Mouse (Mus musculus): ENCODE results near the gene Abcd2. TPM values are rescaled to one million over a fixed set of nuclear protein-coding genes. Genes with fewer than 3 reads are reported as not detected.

The Abcd2 gene
- polyA plus RNA-seq, 1 experiment from 2014 or later, result 10.7 TPM

- WGBS (ENCODE audit: insufficient replicate concordance), result 71% methylated on average over 9 of the region's 9 CpGs
- H3K36me3 ChIP-seq (ENCODE audit: control insufficient read depth, insufficient read depth), result no peaks in the 10 kb centered on the region
- no peak overlapping the region for H3K4me3 ChIP-seq (ENCODE audit: low read depth, low read length)
- no peaks in the 10 kb centered on the region for H3K27me3 ChIP-seq (ENCODE audit: control insufficient read depth, insufficient read depth, low read depth, low read length)
- no peak overlapping the region for H3K9ac ChIP-seq (ENCODE audit: low read depth, low read length)
- no peak overlapping the region for H3K27ac ChIP-seq (ENCODE audit: low read length)
- no peaks in the 10 kb centered on the region for H3K9me3 ChIP-seq (replicated peaks; ENCODE audit: control insufficient read depth, low read length)
- ATAC-seq (ENCODE audit: low read depth), result no peak
- no peak overlapping the region for H3K4me2 ChIP-seq (ENCODE audit: low read depth, low read length)
- H3K4me1 ChIP-seq (ENCODE audit: control insufficient read depth, low read depth, low read length), result no peaks in the 10 kb centered on the region
Measured at GRCm38 (mm10) chr15:91170602-91171328, 20.8 kb downstream of the Abcd2 start.

GRCm38 (mm10) chr15:91167850-91168562 lies 23.6 kb downstream of the Abcd2 start:
- Histone ChIP-seq H3K27ac (ENCODE audit: low read length) (no peak overlapping the region), H3K4me2 (ENCODE audit: low read depth, low read length) (no peak overlapping the region), H3K4me1 (ENCODE audit: control insufficient read depth, low read depth, low read length) (no peaks in the 10 kb centered on the region), H3K9ac (ENCODE audit: low read depth, low read length) (no peak overlapping the region), H3K36me3 (ENCODE audit: control insufficient read depth, insufficient read depth) (no peaks in the 10 kb centered on the region), H3K4me3 (ENCODE audit: low read depth, low read length) (no peak overlapping the region), H3K9me3 (replicated peaks; ENCODE audit: control insufficient read depth, low read length) (no peaks in the 10 kb centered on the region), H3K27me3 (ENCODE audit: control insufficient read depth, insufficient read depth, low read depth, low read length) (no peaks in the 10 kb centered on the region)
- 50% methylated on average over 13 of the region's 13 CpGs for WGBS (ENCODE audit: insufficient replicate concordance)
- peak; percentile 71 for ATAC-seq (ENCODE audit: low read depth)

- no peak overlapping the region for H3K4me3 ChIP-seq (ENCODE audit: low read depth, low read length)
- whole genome bisulfite sequencing (ENCODE audit: insufficient replicate concordance), result 6% methylated on average over 5 of the region's 5 CpGs
- ATAC-seq (ENCODE audit: low read depth), result peak; percentile 57
Measured at GRCm38 (mm10) chr15:91165021-91165420, 26.6 kb downstream of the Abcd2 start.

GRCm38 (mm10) chr15:91163454-91163853 lies 28.1 kb downstream of the Abcd2 start:
- 51% methylated on average over 2 of the region's 2 CpGs for WGBS (ENCODE audit: insufficient replicate concordance)
- Histone ChIP-seq H3K9ac (ENCODE audit: low read depth, low read length) (no peak overlapping the region), H3K27ac (ENCODE audit: low read length) (no peak overlapping the region), H3K9me3 (replicated peaks; ENCODE audit: control insufficient read depth, low read length) (no peaks in the 10 kb centered on the region), H3K4me1 (ENCODE audit: control insufficient read depth, low read depth, low read length) (no peaks in the 10 kb centered on the region), H3K36me3 (ENCODE audit: control insufficient read depth, insufficient read depth) (no peaks in the 10 kb centered on the region), H3K4me3 (ENCODE audit: low read depth, low read length) (no peak overlapping the region), H3K4me2 (ENCODE audit: low read depth, low read length) (no peak overlapping the region), H3K27me3 (ENCODE audit: control insufficient read depth, insufficient read depth, low read depth, low read length) (no peaks in the 10 kb centered on the region)
- ATAC-seq (ENCODE audit: low read depth), result no peak

More at GRCm38 (mm10) chr15:91165021-91165420, 26.6 kb downstream of the Abcd2 start:
- H3K9ac ChIP-seq (ENCODE audit: low read depth, low read length), result no peak overlapping the region
- H3K27me3 ChIP-seq (ENCODE audit: control insufficient read depth, insufficient read depth, low read depth, low read length), result no peaks in the 10 kb centered on the region
- no peak overlapping the region for H3K4me2 ChIP-seq (ENCODE audit: low read depth, low read length)
- H3K4me1 ChIP-seq (ENCODE audit: control insufficient read depth, low read depth, low read length), result no peaks in the 10 kb centered on the region
- H3K27ac ChIP-seq (ENCODE audit: low read length), result no peak overlapping the region
- no peaks in the 10 kb centered on the region for H3K9me3 ChIP-seq (replicated peaks; ENCODE audit: control insufficient read depth, low read length)
- H3K36me3 ChIP-seq (ENCODE audit: control insufficient read depth, insufficient read depth), result no peaks in the 10 kb centered on the region

GRCm38 (mm10) chr15:91161153-91161552 lies 30.4 kb downstream of the Abcd2 start:
- no peak for ATAC-seq (ENCODE audit: low read depth)
- WGBS (ENCODE audit: insufficient replicate concordance), result 54% methylated on average over 5 of the region's 5 CpGs
- H3K9me3 ChIP-seq (replicated peaks; ENCODE audit: control insufficient read depth, low read length), result no peaks in the 10 kb centered on the region
- no peaks in the 10 kb centered on the region for H3K27me3 ChIP-seq (ENCODE audit: control insufficient read depth, insufficient read depth, low read depth, low read length)
- H3K4me2 ChIP-seq (ENCODE audit: low read depth, low read length), result no peak overlapping the region
- no peak overlapping the region for H3K4me3 ChIP-seq (ENCODE audit: low read depth, low read length)
- no peaks in the 10 kb centered on the region for H3K4me1 ChIP-seq (ENCODE audit: control insufficient read depth, low read depth, low read length)
- no peak overlapping the region for H3K9ac ChIP-seq (ENCODE audit: low read depth, low read length)
- no peak overlapping the region for H3K27ac ChIP-seq (ENCODE audit: low read length)
- peaks cover 4% of the 10 kb centered on the region; the same call in 1 of the 2 replicates for H3K36me3 ChIP-seq (ENCODE audit: control insufficient read depth, insufficient read depth)

DNA sequence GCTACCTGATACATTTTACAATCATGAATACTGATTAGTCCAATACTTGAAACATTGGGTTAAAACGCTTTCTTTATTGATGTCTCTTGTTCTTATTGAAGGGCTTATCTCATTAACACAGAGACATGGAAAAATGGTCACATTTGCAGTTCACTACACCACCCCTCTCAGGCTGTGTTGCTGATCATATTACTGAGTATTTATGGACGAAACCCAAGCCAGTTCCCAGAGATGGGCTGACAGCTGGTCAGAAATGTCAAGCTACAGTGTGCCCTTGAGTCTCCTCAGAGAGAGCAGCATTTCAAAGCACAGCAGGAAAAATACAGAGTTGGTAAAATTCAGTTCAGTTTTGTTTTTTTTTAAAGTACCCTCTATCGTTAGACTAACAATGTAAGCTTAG lies 38.3 kb downstream of the Abcd2 start:
- H3K4me3 ChIP-seq (ENCODE audit: low read depth, low read length), result no peak overlapping the region
- no peak overlapping the region for H3K9ac ChIP-seq (ENCODE audit: low read depth, low read length)
- H3K4me2 ChIP-seq (ENCODE audit: low read depth, low read length), result no peak overlapping the region
- no peak overlapping the region for H3K27ac ChIP-seq (ENCODE audit: low read length)
- no peaks in the 10 kb centered on the region for H3K4me1 ChIP-seq (ENCODE audit: control insufficient read depth, low read depth, low read length)
- WGBS (ENCODE audit: insufficient replicate concordance), result 55% methylated on average over 3 of the region's 3 CpGs
- peaks cover 10% of the 10 kb centered on the region for H3K36me3 ChIP-seq (ENCODE audit: control insufficient read depth, insufficient read depth)
- ATAC-seq (ENCODE audit: low read depth), result no peak
- H3K9me3 ChIP-seq (replicated peaks; ENCODE audit: control insufficient read depth, low read length), result no peaks in the 10 kb centered on the region
- H3K27me3 ChIP-seq (ENCODE audit: control insufficient read depth, insufficient read depth, low read depth, low read length), result no peaks in the 10 kb centered on the region

DNA sequence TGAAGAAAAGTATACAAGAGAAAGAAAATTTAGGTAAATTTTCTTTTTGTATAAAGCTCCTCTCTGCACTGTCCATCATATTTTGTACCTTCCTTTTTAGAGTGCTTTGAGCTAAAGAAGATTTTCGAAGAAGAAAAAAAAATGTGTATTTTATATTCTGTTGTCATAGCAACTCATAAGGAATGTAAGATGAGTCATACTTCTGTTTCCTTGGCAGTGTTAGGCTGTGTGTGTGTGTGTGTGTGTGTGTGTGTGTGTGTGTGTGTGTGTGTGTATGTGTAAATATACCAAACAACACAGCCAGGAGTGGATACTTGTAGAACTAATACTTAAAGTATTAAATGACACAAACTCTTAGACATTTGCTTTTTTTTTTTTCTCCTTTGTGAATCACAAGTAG lies 39.0 kb downstream of the Abcd2 start:
- Histone ChIP-seq H3K9me3 (replicated peaks; ENCODE audit: control insufficient read depth, low read length) (no peaks in the 10 kb centered on the region), H3K27ac (ENCODE audit: low read length) (no peak overlapping the region), H3K27me3 (ENCODE audit: control insufficient read depth, insufficient read depth, low read depth, low read length) (no peaks in the 10 kb centered on the region), H3K4me2 (ENCODE audit: low read depth, low read length) (no peak overlapping the region), H3K9ac (ENCODE audit: low read depth, low read length) (no peak overlapping the region), H3K4me1 (ENCODE audit: control insufficient read depth, low read depth, low read length) (no peaks in the 10 kb centered on the region), H3K4me3 (ENCODE audit: low read depth, low read length) (no peak overlapping the region), H3K36me3 (ENCODE audit: control insufficient read depth, insufficient read depth) (peaks cover 10% of the 10 kb centered on the region)
- ATAC-seq (ENCODE audit: low read depth), result no peak
- WGBS (ENCODE audit: insufficient replicate concordance), result 45% methylated on average over 1 of the region's 1 CpGs

- no peak overlapping the region for H3K9ac ChIP-seq (ENCODE audit: low read depth, low read length)
- ATAC-seq (ENCODE audit: low read depth), result no peak
- no peaks in the 10 kb centered on the region for H3K36me3 ChIP-seq (ENCODE audit: control insufficient read depth, insufficient read depth)
- no peak overlapping the region for H3K27ac ChIP-seq (ENCODE audit: low read length)
- H3K4me2 ChIP-seq (ENCODE audit: low read depth, low read length), result no peak overlapping the region
- no peaks in the 10 kb centered on the region for H3K27me3 ChIP-seq (ENCODE audit: control insufficient read depth, insufficient read depth, low read depth, low read length)
- no peaks in the 10 kb centered on the region for H3K4me1 ChIP-seq (ENCODE audit: control insufficient read depth, low read depth, low read length)
- 73% methylated on average over 4 of the region's 4 CpGs for WGBS (ENCODE audit: insufficient replicate concordance)
- no peaks in the 10 kb centered on the region for H3K9me3 ChIP-seq (replicated peaks; ENCODE audit: control insufficient read depth, low read length)
- no peak overlapping the region for H3K4me3 ChIP-seq (ENCODE audit: low read depth, low read length)
Measured at GRCm38 (mm10) chr15:91124584-91124983, 67.0 kb downstream of the Abcd2 start.

GRCm38 (mm10) chr15:91112555-91113209 lies 78.9 kb downstream of the Abcd2 start:
- Histone ChIP-seq H3K4me2 (ENCODE audit: low read depth, low read length) (no peak overlapping the region), H3K9ac (ENCODE audit: low read depth, low read length) (no peak overlapping the region), H3K27me3 (ENCODE audit: control insufficient read depth, insufficient read depth, low read depth, low read length) (no peaks in the 10 kb centered on the region), H3K4me1 (ENCODE audit: control insufficient read depth, low read depth, low read length) (no peaks in the 10 kb centered on the region), H3K27ac (ENCODE audit: low read length) (no peak overlapping the region), H3K4me3 (ENCODE audit: low read depth, low read length) (no peak overlapping the region), H3K9me3 (replicated peaks; ENCODE audit: control insufficient read depth, low read length) (no peaks in the 10 kb centered on the region), H3K36me3 (ENCODE audit: control insufficient read depth, insufficient read depth) (no peaks in the 10 kb centered on the region)
- WGBS (ENCODE audit: insufficient replicate concordance), result 59% methylated on average over 7 of the region's 7 CpGs
- no peak for ATAC-seq (ENCODE audit: low read depth)
